Mouse (Mus musculus): ENCODE data around the gene Pigr.

- TF ChIP-seq CTCF (IDR thresholded peaks at IDR 0.05; ENCODE audit: low read depth) (no peak), EP300 (optimal IDR thresholded peaks at IDR 0.05) (no peak)
These were observed 23.2 kb downstream of the Pigr start for GRCm38 (mm10) chr1:130849530-130850214.
